Mouse (Mus musculus) liver, embryonic 13.5 days (tissue): ENCODE measurements at regions not wholly inside any gene's neighbourhood (a gene's known extent, or its start where the extent isn't known, plus 50 kb on each side); places are given as distances from the start of the nearest gene placed in this dataset.
"Not testable (repeated sequence)": the region's sequence is repeated elsewhere in the genome, so short reads cannot be mapped to it uniquely, and the experiment has no call there.

Experiments
- ATAC-seq: fragments of 200-750 bp; cut with Nextera tagmentation; 2 replicates; pipeline ENCODE4 v1.8.0; 2017; ENCODE audit warnings: low read depth, mild to moderate bottlenecking, moderate number of reproducible peaks, moderate library complexity
- DNase-seq: peaks from one replicate; pipeline ENCODE4 v3.0.0; 2022
- H3K27ac ChIP-seq: fragments of 300-500 bp; sonication (generic); 2 replicates; pipeline ENCODE4 v1.5.1; 2015; ENCODE audit warnings: moderate library complexity, mild to moderate bottlenecking, inconsistent platforms
- H3K27me3 ChIP-seq: fragments of 300-500 bp; sonication (generic); 2 replicates; pipeline ENCODE4 v1.6.1; 2015; ENCODE audit warnings: mild to moderate bottlenecking, inconsistent platforms
- H3K36me3 ChIP-seq: fragments of 300-500 bp; sonication (generic); 2 replicates; pipeline ENCODE4 v1.6.1; 2015; ENCODE audit warnings: mild to moderate bottlenecking, inconsistent platforms
- H3K4me1 ChIP-seq: fragments of 300-500 bp; sonication (generic); replicated peaks from 2 replicates; pipeline ENCODE4 v1.6.1; 2015; ENCODE audit warnings: inconsistent platforms
- H3K4me2 ChIP-seq: fragments of 300-500 bp; sonication (generic); 2 replicates; pipeline ENCODE4 v1.6.1; 2015; ENCODE audit warnings: inconsistent platforms, mild to moderate bottlenecking, moderate library complexity
- H3K4me3 ChIP-seq: fragments of 300-500 bp; sonication (generic); replicated peaks from 2 replicates; pipeline ENCODE4 v1.5.1; 2015; ENCODE audit warnings: mild to moderate bottlenecking, inconsistent platforms
- H3K9ac ChIP-seq: fragments of 300-500 bp; sonication (generic); 2 replicates; pipeline ENCODE4 v1.6.1; 2015; ENCODE audit warnings: mild to moderate bottlenecking, inconsistent platforms
- H3K9me3 ChIP-seq: fragments of 300-500 bp; sonication (generic); replicated peaks from 2 replicates; pipeline ENCODE4 v1.6.1; 2016; ENCODE audit warnings: inconsistent platforms
- WGBS: fragments of 180-500 bp; shearing (Covaris S2); methylation state at CpG from one replicate; pipeline ENCODE4 v1.1.7; 2015; ENCODE audit not compliant: insufficient replicate concordance; 5-methylcytosine and 5-hydroxymethylcytosine counted together

- not testable (repeated sequence) for H3K4me1 ChIP-seq, DNase-seq, H3K27ac ChIP-seq, H3K9ac ChIP-seq, H3K9me3 ChIP-seq, H3K36me3 ChIP-seq, H3K4me3 ChIP-seq, ATAC-seq, H3K27me3 ChIP-seq, H3K4me2 ChIP-seq
- 28% methylated on average over 1 of the region's 1 CpGs for WGBS
These were observed 61.3 kb upstream of the Rmdn2 start for GRCm38 (mm10) chr17:79550409-79550808.

- H3K27ac ChIP-seq = no peak overlapping the region
- H3K4me3 ChIP-seq = no peak overlapping the region
- H3K27me3 ChIP-seq = no peaks in the 10 kb centered on the region
- no peak for ATAC-seq
- H3K4me1 ChIP-seq = no peaks in the 10 kb centered on the region
- WGBS = 56% methylated on average over 2 of the region's 2 CpGs
- H3K9me3 ChIP-seq = no peaks in the 10 kb centered on the region
- H3K36me3 ChIP-seq = no peaks in the 10 kb centered on the region
- no peak overlapping the region for H3K9ac ChIP-seq
- no peak for DNase-seq
- no peak overlapping the region for H3K4me2 ChIP-seq
These were observed 57.8 kb upstream of the Rmdn2 start for GRCm38 (mm10) chr17:79553850-79554249.

GRCm38 (mm10) chr17:79555593-79555992, 56.1 kb upstream of the Rmdn2 start:
- WGBS = 14% methylated on average over 1 of the region's 1 CpGs
- DNase-seq = no peak

More at GRCm38 (mm10) chr17:79555593-79555992, 56.1 kb upstream of the Rmdn2 start:
- Histone ChIP-seq H3K9ac (no peak overlapping the region), H3K4me3 (no peak overlapping the region), H3K4me1 (no peaks in the 10 kb centered on the region), H3K27ac (no peak overlapping the region), H3K36me3 (no peaks in the 10 kb centered on the region), H3K27me3 (no peaks in the 10 kb centered on the region), H3K9me3 (peaks cover 8% of the 10 kb centered on the region; the same call in 1 of the 2 replicates), H3K4me2 (no peak overlapping the region)
- ATAC-seq = no peak
